Mouse (Mus musculus): ENCODE measurements around the gene 2200002J24Rik.
"Not testable (repeated sequence)": the region's sequence is repeated elsewhere in the genome, so short reads cannot be mapped to it uniquely, and the experiment has no call there.

The 2200002J24Rik gene

DNA sequence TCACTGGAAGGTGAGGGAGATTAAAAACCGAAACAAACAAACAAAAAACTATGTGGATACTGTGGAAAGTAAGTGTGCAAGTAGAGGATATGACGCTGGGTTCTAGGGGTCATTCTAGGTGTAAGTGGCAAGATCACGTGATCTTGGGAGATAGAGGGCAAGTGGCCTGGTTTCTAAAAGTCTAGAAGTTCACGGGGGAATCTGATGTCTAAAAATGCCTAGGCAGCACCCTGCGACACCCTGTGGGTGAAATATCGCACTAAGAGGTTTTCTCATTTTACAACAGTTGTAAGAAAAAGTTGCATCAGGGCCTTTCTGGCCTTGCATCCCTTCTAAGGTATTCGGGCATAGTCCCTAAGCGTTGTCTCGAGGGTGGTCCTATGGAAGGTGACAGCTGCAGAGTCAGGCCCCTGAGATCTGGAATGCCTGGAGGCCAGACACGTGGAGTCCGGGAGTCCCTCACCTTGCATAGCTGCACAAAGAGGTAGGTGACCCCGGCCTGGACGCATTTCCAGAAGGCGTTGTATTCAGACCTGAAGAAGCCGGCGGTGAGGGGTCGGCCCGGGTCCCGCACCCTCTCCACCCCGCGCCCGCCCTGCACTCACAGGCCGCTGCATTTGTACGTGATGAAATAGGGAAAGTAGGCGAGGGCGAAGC lies 30.1 kb downstream of the 2200002J24Rik start:
- no peak for DNase-seq (ENCODE audit: low spot score)

DNA sequence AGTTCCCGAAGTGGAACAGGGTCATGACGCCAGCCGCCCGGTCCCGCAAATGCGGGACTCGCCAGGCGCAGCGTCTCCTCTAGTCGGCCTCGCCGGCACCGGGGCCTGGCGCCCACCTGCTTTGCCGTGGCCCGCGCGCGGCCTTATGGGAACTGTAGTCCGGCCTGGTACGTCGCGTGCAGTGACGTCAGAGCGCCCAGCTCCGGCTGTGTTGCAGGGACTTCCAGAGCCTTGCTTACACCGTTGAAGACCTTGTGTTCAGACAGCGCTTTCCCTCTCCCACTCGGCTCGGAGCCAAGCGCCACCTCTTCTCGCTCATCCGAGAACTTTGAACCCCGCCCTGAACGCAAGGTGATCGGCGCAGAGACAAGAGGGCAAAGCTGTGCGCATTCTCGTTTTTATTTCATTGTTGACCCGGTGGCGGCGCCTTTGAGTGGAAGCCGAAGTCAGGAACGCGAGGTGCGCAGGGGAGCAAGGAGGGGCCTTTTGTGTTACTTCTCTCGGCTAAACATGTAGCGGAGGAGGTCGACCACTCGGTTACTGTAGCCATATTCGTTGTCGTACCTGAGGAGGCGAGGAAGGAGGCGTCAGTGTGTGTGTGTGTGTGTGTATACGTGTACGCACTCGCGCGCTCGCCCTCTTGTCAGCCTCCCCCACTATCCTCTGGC lies 30.8 kb downstream of the 2200002J24Rik start, which contains the start of gene Tmem147:
Gene Tmem147 (minus strand): TSS at position 145 of the 668 bp plus-strand sequence.
- DNase-seq (ENCODE audit: low spot score), result peak; percentile 95

DNA sequence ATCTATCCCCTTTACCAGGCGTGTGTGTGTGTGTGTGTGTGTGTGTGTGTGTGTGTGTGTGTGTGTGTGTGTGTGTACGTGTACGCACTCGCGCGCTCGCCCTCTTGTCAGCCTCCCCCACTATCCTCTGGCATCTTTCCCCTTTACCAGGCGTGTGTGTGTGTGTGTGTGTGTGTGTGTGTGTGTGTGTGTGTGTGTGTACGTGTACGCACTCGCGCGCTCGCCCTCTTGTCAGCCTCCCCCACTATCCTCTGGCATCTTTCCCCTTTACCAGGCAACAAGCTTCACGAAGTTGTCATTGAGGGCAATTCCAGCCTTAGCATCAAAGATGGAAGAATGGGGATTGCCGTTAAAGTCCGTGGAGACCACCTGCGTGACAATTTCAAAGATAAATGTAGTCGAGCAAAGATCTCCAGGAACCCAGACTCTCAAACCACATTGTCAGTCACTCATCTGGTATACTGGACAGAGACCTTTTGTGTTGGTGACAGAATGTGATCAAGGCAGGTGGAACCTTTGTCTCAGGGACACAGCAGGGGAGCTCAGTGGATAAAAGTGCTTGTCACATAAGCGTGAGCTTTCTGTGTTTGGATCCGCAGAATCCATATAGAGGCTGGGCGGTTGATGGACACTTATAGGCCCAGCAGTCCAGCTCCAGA lies 31.5 kb downstream of the 2200002J24Rik start:
- not testable (repeated sequence) for DNase-seq (ENCODE audit: low spot score)

DNA sequence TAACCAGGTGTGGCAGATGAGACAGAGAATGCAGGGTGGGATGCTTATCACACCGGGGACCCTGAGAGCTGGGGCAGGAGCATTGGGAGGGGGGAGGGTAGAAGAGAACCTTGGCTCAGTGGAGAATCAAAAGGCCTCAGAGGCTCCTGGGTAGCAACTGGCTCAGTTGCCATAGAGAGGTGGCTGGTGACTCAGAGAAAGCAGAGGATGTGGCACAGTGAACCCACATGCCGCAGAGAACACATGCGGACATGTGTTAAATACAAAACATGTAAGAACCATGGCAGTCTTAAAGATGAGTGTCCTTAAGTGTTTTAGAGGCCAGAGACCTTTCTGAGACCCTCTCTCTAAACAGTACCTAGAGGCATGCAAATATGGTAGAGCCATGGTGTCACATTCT lies 37.5 kb downstream of the 2200002J24Rik start:
- no peak for DNase-seq (ENCODE audit: low spot score)

DNA sequence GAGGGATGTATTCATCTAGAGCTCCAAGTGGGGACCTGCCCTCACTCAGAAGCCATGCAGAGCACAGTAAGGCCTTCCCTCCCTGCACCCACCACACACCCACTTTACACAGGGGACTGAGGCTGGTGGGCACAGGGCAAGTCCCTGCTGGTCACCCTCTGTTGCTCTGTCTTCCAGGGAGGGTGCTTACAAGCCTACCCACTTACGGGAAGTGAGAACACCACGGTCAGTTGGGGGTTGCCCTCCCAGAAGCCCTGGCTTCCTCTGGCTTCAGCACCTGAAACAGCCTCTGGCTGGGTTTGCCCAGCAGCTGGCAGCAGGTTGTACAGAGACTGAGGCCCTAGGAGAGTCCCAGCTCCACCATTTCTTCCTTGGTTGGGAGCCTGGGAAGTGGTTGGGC lies 43.8 kb downstream of the 2200002J24Rik start:
- not testable (repeated sequence) for DNase-seq (ENCODE audit: low spot score)

DNA sequence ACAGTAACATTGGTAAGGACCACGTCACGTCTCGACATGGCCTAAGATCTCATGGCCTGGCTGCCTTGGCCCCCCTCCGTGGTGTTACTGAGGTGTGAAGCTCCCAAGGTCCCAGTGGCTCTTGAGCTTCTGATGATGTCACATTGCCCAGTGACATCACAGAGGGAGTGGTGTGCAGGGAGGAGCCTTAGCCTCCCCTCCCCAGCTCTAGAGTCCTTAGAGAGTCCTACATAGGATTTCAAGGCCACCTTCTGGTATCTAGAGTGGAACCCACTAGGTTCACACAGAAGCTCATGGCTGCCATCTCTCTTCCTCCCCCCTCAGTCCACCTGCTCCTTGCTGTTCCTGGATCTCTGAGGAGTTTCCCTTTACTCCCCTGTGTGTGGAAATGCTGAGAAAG lies 44.9 kb downstream of the 2200002J24Rik start, which contains the start of gene Gapdhs:
Gene Gapdhs (minus strand): TSS at position 65 of the 400 bp plus-strand sequence.
- not testable (repeated sequence) for DNase-seq (ENCODE audit: low spot score)

DNA sequence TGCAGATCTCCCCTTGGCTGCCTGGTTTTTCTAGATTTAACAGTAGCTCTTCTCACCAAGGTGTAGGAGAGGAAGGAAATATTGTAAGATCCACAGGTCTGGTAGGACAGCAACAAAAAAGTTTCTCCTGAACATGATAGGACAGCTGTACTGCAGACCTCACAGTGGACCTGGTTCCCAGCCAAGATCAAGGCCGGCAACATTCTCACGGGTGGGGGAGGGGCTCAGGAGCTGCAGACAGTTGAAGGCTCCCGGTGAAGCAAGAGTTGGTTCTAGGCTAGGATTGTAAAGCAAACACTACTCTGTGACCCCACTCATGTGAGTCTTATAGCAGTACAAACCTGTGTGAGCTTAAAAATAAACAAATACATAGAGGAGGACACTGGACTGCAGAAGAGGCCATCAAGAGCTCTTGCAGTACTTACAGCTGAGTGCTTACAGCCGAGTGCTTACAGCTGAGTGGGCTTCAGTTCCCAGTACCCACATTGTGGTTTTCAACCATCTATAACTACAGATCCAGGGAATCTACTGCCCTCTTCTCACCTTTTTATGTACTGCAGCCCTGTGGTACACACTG lies 45.4 kb downstream of the 2200002J24Rik start:
- peak; percentile 63 for DNase-seq (ENCODE audit: low spot score)

DNA sequence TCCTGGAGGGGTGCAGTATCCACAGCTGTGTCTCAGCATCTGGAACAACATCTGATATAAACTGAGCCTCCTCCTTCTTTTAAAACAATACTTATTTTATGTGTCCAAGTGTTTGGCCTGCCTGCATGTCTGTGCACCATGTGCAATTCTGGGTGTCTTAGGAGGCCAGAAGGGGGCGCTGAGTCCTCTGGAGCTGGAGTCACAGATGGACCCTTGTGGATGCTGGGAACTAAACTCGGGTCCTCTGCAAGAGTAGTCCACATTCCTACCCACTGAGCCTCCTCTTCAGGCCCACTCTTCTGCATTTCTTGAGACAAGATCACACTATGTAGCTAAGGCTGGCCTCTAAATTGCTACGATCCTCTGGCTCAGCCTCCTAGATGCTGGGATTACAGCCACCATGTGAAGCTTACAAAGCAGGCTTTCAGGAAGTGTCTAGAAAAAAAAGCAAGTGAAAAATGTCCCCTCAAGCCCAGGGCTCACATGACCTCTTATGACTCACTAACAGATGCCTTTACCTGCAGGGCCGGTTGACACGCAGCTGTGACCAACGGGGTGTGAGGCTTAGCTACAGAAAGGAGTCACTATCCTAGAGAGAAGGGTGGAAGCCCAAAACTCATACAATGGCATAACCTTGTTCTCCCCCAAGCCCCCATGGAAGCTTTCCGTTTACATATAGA lies 48.9 kb downstream of the 2200002J24Rik start:
- DNase-seq (ENCODE audit: low spot score), result peak; percentile 24

All from urinary bladder, postnatal 14 days (tissue).